Mouse (Mus musculus): ENCODE measurements around the gene Trim44. TPM values are rescaled to one million over a fixed set of nuclear protein-coding genes. Genes with fewer than 3 reads are reported as not detected.
A peak's percentile ranks its signal among the peaks of the same experiment; 100 is the strongest.

The Trim44 gene
- polyA plus RNA-seq, 1 experiment from 2014 or later, result 56.2 TPM

GRCm38 (mm10) chr2:102437357-102438030 lies 29.9 kb upstream of the Trim44 start:
- H3K9ac ChIP-seq (replicated peaks), result no peak overlapping the region
- 35% methylated on average over 8 of the region's 8 CpGs for WGBS

GRCm38 (mm10) chr2:102433879-102434278 lies 26.3 kb upstream of the Trim44 start:
- no peak for ATAC-seq (ENCODE audit: low FRiP score)
- H3K4me3 ChIP-seq (replicated peaks), result no peak overlapping the region
- no peaks in the 10 kb centered on the region for H3K27me3 ChIP-seq (replicated peaks)
- no peaks in the 10 kb centered on the region for H3K9me3 ChIP-seq (replicated peaks)
- no peaks in the 10 kb centered on the region for H3K36me3 ChIP-seq
- WGBS, result 91% methylated on average over 1 of the region's 1 CpGs
- no peak overlapping the region for H3K27ac ChIP-seq (replicated peaks)
- no peaks in the 10 kb centered on the region for H3K4me1 ChIP-seq
- H3K9ac ChIP-seq (replicated peaks), result no peak overlapping the region
- no peak overlapping the region for H3K4me2 ChIP-seq

More at GRCm38 (mm10) chr2:102437357-102438030, 29.9 kb upstream of the Trim44 start:
- Histone ChIP-seq H3K9me3 (replicated peaks) (no peaks in the 10 kb centered on the region), H3K27me3 (replicated peaks) (no peaks in the 10 kb centered on the region), H3K36me3 (no peaks in the 10 kb centered on the region), H3K4me1 (no peaks in the 10 kb centered on the region), H3K27ac (replicated peaks) (no peak overlapping the region), H3K4me3 (replicated peaks) (no peak overlapping the region), H3K4me2 (no peak overlapping the region)
- ATAC-seq (ENCODE audit: low FRiP score), result no peak

- H3K9ac ChIP-seq (replicated peaks), result no peak overlapping the region
- WGBS, result 47% methylated on average over 4 of the region's 4 CpGs
- no peaks in the 10 kb centered on the region for H3K9me3 ChIP-seq (replicated peaks)
- no peaks in the 10 kb centered on the region for H3K4me1 ChIP-seq
- no peak for ATAC-seq (ENCODE audit: low FRiP score)
- H3K4me3 ChIP-seq (replicated peaks), result no peak overlapping the region
- H3K27me3 ChIP-seq (replicated peaks), result no peaks in the 10 kb centered on the region
- no peak overlapping the region for H3K4me2 ChIP-seq
- H3K27ac ChIP-seq (replicated peaks), result no peak overlapping the region
- H3K36me3 ChIP-seq, result no peaks in the 10 kb centered on the region
These were observed 23.5 kb upstream of the Trim44 start for GRCm38 (mm10) chr2:102431084-102431483.

- Histone ChIP-seq H3K4me1 (no peaks in the 10 kb centered on the region), H3K4me2 (no peak overlapping the region), H3K27me3 (replicated peaks) (no peaks in the 10 kb centered on the region), H3K27ac (replicated peaks) (no peak overlapping the region), H3K9ac (replicated peaks) (no peak overlapping the region), H3K36me3 (no peaks in the 10 kb centered on the region), H3K9me3 (replicated peaks) (no peaks in the 10 kb centered on the region), H3K4me3 (replicated peaks) (no peak overlapping the region)
- ATAC-seq (ENCODE audit: low FRiP score), result no peak
These were observed 20.3 kb upstream of the Trim44 start for GRCm38 (mm10) chr2:102427974-102428373.

GRCm38 (mm10) chr2:102426434-102426833 lies 18.8 kb upstream of the Trim44 start:
- Histone ChIP-seq H3K4me1 (no peaks in the 10 kb centered on the region), H3K27me3 (replicated peaks) (no peaks in the 10 kb centered on the region), H3K9me3 (replicated peaks) (no peaks in the 10 kb centered on the region), H3K4me2 (no peak overlapping the region), H3K36me3 (no peaks in the 10 kb centered on the region), H3K27ac (replicated peaks) (no peak overlapping the region), H3K9ac (replicated peaks) (no peak overlapping the region), H3K4me3 (replicated peaks) (no peak overlapping the region)
- WGBS, result 65% methylated on average over 3 of the region's 3 CpGs
- no peak for ATAC-seq (ENCODE audit: low FRiP score)

DNA sequence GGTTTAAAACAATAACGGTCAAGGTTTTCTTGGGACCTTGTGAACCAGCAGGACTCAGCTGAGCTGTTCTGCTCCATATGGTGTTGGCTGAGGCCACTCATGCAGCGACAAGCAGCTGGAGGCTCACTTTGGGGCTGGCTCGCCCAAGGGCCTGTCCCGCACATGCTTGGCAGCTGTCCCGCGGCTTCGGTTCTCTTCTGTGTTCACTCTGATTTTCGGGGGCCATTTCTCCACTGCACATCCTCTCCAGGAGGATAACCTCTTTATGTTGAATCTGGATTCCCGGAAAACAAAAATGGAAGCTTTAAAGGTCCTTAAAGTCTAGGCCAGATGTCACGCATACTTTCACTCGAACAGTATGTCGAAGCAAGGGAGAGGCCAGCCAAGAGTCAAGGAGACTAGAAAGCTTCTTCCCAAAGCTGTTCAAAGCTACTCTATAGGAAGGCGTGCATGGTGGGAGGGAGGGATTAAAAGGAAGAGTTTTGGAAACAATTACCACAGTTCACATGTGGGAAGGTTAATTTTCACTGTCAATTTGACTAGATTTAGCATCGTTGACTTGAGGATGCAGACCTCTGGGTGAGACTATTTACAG lies 8.6 kb upstream of the Trim44 start:
- no peak for ATAC-seq (ENCODE audit: low FRiP score)
- H3K9ac ChIP-seq (replicated peaks), result no peak overlapping the region
- H3K36me3 ChIP-seq, result no peaks in the 10 kb centered on the region
- H3K27me3 ChIP-seq (replicated peaks), result no peaks in the 10 kb centered on the region
- no peaks in the 10 kb centered on the region for H3K9me3 ChIP-seq (replicated peaks)
- 85% methylated on average over 14 of the region's 14 CpGs for WGBS
- no peaks in the 10 kb centered on the region for H3K4me1 ChIP-seq
- H3K4me3 ChIP-seq (replicated peaks), result no peak overlapping the region
- H3K27ac ChIP-seq (replicated peaks), result no peak overlapping the region
- no peak overlapping the region for H3K4me2 ChIP-seq

- Histone ChIP-seq H3K4me3 (replicated peaks) (no peak overlapping the region), H3K27ac (replicated peaks) (no peak overlapping the region), H3K4me2 (no peak overlapping the region), H3K9ac (replicated peaks) (no peak overlapping the region), H3K4me1 (peaks cover 4% of the 10 kb centered on the region), H3K36me3 (no peaks in the 10 kb centered on the region), H3K27me3 (replicated peaks) (no peaks in the 10 kb centered on the region), H3K9me3 (replicated peaks) (no peaks in the 10 kb centered on the region)
- 90% methylated on average over 2 of the region's 2 CpGs for WGBS
- ATAC-seq (ENCODE audit: low FRiP score), result no peak
These were observed 5.1 kb upstream of the Trim44 start for GRCm38 (mm10) chr2:102412738-102413137.

DNA sequence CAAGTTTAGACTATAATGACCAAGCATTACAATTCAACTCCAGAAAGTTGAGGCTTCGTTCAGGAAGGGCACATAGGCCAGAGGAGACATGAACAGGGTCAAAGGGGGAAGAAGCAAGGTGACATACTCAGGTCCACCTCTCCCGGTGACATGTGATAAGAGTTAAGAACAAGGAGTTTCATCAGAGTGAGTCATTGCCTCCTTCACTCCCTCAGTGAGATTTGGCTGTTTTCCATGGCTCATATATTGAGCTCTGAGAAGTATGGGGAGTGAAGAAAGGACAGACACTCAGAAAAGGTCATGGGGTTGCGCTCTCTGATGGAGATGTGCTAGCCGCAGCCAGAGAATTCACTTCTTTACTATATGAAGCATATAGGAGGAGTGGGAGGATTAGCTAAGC lies 3.0 kb upstream of the Trim44 start:
- Histone ChIP-seq H3K4me3 (replicated peaks) (no peak overlapping the region), H3K36me3 (no peaks in the 10 kb centered on the region), H3K27me3 (replicated peaks) (no peaks in the 10 kb centered on the region), H3K27ac (replicated peaks) (no peak overlapping the region), H3K4me2 (no peak overlapping the region), H3K9ac (replicated peaks) (no peak overlapping the region), H3K9me3 (replicated peaks) (no peaks in the 10 kb centered on the region), H3K4me1 (peaks cover 16% of the 10 kb centered on the region)
- ATAC-seq (ENCODE audit: low FRiP score), result no peak
- 86% methylated on average over 4 of the region's 4 CpGs for WGBS

GRCm38 (mm10) chr2:102409741-102410140 lies 2.1 kb upstream of the Trim44 start:
- Histone ChIP-seq H3K9me3 (replicated peaks) (no peaks in the 10 kb centered on the region), H3K4me1 (peaks cover 16% of the 10 kb centered on the region), H3K4me2 (no peak overlapping the region), H3K27ac (replicated peaks) (no peak overlapping the region), H3K9ac (replicated peaks) (no peak overlapping the region), H3K27me3 (replicated peaks) (no peaks in the 10 kb centered on the region), H3K36me3 (no peaks in the 10 kb centered on the region), H3K4me3 (replicated peaks) (no peak overlapping the region)
- no peak for ATAC-seq (ENCODE audit: low FRiP score)
- 92% methylated on average over 3 of the region's 3 CpGs for WGBS

DNA sequence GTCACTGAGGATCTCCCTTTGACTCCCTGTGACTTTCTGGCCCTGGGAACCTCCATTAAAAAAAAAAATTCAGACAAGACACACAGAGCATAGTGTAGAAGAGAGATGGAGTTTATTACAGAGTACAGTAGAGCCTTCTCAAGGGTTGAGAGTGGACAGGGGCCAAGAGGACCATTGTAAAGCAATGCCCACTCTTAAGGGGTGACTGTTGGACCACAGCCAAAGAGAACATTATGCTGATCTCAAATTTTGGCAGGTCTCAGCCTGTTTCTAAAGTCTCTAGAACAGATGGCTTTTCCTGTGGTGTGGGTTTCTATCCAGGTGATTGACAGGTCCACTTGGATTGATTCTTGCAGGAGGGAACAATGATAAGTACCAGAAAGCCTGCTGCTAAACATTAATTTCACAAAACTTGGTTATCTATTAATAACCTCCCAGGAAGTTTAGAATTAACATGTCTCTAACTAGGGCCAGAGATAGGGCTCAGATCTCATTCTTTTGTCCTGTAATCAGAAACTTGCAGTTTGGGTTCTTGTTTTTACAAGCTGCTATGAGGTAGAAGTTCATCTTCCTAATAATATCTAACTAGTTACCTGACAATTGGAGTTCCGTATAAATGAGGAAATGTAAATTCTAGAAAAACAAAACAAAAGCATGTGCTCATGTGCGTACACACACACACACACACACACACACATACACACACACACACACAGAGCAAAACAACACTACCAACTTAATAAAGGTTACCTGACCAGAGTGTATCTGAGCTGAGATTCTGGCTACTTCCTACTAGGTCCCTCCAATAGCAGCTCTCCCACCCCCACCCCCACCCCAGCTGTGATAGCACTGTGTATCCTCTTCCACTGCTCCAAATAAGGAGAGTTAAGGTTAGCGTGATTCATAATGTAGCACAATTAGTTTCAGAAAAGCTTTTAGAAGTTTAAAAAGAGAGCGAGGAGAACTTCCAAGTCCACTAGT lies 1.0 kb downstream of the Trim44 start:
- 78% methylated on average over 4 of the region's 4 CpGs for WGBS
- Histone ChIP-seq H3K4me1 (peaks cover 16% of the 10 kb centered on the region), H3K27me3 (replicated peaks) (no peaks in the 10 kb centered on the region), H3K36me3 (no peaks in the 10 kb centered on the region), H3K9ac (replicated peaks) (no peak overlapping the region), H3K9me3 (replicated peaks) (no peaks in the 10 kb centered on the region), H3K4me2 (peak overlapping the region; percentile 34; the same call in 1 of the 2 replicates), H3K4me3 (replicated peaks) (no peak overlapping the region), H3K27ac (replicated peaks) (no peak overlapping the region)
- ATAC-seq (ENCODE audit: low FRiP score), result no peak

DNA sequence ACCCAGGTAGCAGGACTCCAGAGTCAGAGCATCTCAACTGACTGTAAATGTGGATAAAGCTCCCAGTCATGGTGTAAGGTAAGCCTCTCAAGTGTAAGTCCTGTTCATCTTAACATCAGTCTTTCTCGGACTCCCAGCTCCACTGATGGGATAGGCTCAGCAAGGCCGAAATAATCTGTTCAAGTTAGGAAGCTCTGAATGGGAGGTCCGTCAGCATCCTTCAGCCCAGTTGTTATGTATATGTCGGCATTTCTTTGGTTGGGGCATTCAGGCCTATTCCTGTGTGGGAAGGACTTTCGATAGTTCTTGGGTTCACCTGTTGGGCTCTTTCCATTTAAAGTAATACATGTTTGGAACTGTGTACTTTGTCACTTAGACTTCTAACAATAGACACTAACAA lies 3.6 kb downstream of the Trim44 start:
- Histone ChIP-seq H3K36me3 (no peaks in the 10 kb centered on the region), H3K9me3 (replicated peaks) (no peaks in the 10 kb centered on the region), H3K9ac (replicated peaks) (no peak overlapping the region), H3K4me1 (peaks cover 30% of the 10 kb centered on the region), H3K27ac (replicated peaks) (no peak overlapping the region), H3K27me3 (replicated peaks) (no peaks in the 10 kb centered on the region), H3K4me3 (replicated peaks) (no peak overlapping the region), H3K4me2 (no peak overlapping the region)
- ATAC-seq (ENCODE audit: low FRiP score), result no peak
- 76% methylated on average over 5 of the region's 5 CpGs for WGBS

DNA sequence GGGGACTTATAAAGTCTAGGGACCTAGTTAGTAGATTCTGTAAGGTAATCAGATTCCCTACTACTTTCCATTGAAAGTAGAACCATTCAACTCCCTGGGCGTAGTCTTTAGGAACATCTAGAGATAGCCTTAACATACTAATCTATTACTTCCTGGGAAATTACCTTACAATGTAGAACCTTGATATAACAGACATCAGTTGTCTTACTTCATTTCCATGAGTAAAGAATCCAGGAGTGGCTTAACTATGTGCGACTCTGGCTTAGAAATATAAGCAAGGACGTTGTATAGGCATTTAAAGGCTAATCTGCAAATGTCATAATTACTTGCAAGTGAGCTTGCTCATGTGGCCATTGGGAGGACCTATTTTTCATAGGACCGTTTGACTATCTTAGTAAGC lies 4.3 kb downstream of the Trim44 start:
- Histone ChIP-seq H3K9me3 (replicated peaks) (no peaks in the 10 kb centered on the region), H3K4me1 (peaks cover 32% of the 10 kb centered on the region), H3K4me3 (replicated peaks) (no peak overlapping the region), H3K4me2 (no peak overlapping the region), H3K36me3 (no peaks in the 10 kb centered on the region), H3K27me3 (replicated peaks) (no peaks in the 10 kb centered on the region), H3K9ac (replicated peaks) (no peak overlapping the region), H3K27ac (replicated peaks) (no peak overlapping the region)
- 93% methylated on average over 4 of the region's 4 CpGs for WGBS
- no peak for ATAC-seq (ENCODE audit: low FRiP score)

All from neural tube, embryonic 15.5 days (tissue).